Mouse (Mus musculus) adrenal gland, adult 10 weeks (tissue): ENCODE data around the gene Acmsd. TPM values are rescaled to one million over a fixed set of nuclear protein-coding genes. Genes with fewer than 3 reads are reported as not detected.

Experiments
- polyA plus RNA-seq: library from polyadenylated mRNA; stranded (reverse); fragments of 350-450 nt; fragmentation: Illumina TruSeq; extraction: RNeasy Lipid Tissue Mini Kit (QIAGEN cat#74804); gene quantifications from one replicate; pipeline ENCODE4 v1.2.3, GENCODE M21; 2014; ENCODE audit warnings: low read depth, low replicate concordance

Acmsd gene
- polyA plus RNA-seq: not detected

GRCm38 (mm10) chr1:127729096-127729495 lies at the start of gene Acmsd:
Acmsd (plus strand) TSS chr1:127729413.

GRCm38 (mm10) chr1:127679498-127680133 lies 49.6 kb upstream of the Acmsd start, which contains the start of gene Tmem163:
Tmem163 (minus strand) TSS chr1:127679548.

GRCm38 (mm10) chr1:127773803-127774500 lies 44.7 kb downstream of the Acmsd start, which contains the start of gene Ccnt2:
Ccnt2 (plus strand) TSS chr1:127774164.

Other genes starting within 250 kb of the Acmsd start
- gene Tmem163, start 49.9 kb upstream of the Acmsd start, polyA plus RNA-seq: not detected
- gene Ccnt2, start 44.8 kb downstream of the Acmsd start, polyA plus RNA-seq: 63.2 TPM
- not detected for gene Map3k19, start 125.6 kb downstream of the Acmsd start, polyA plus RNA-seq
- 85.4 TPM for gene Rab3gap1, start 139.4 kb downstream of the Acmsd start, polyA plus RNA-seq